Mouse (Mus musculus) thymus, adult 2 months (tissue): Measurements from ENCODE around the gene Slc41a2. TPM values are rescaled to one million over a fixed set of nuclear protein-coding genes. Genes with fewer than 3 reads are reported as not detected.

Source experiments
- DNase-seq: peaks from one replicate; pipeline ENCODE4 v3.0.0; 2021
- H3K27ac ChIP-seq: fragments of 200-500 bp; 2 replicates; pipeline ENCODE4 v1.5.1; 2012; ENCODE audit warnings: low read length, control low read depth; ENCODE audit not compliant: control insufficient read depth, insufficient read depth
- H3K27me3 ChIP-seq: fragments of 200-500 bp; 2 replicates; pipeline ENCODE4 v1.6.1; 2012; ENCODE audit warnings: mild to moderate bottlenecking, low read length, moderate library complexity, mixed read lengths; ENCODE audit not compliant: control insufficient read depth, insufficient read depth
- H3K36me3 ChIP-seq: fragments of 200-500 bp; 2 replicates; pipeline ENCODE4 v1.6.1; 2012; ENCODE audit warnings: mild to moderate bottlenecking, low read length, moderate library complexity; ENCODE audit not compliant: control insufficient read depth, insufficient read depth
- H3K4me1 ChIP-seq: fragments of 200-500 bp; replicated peaks from 2 replicates; pipeline ENCODE4 v1.6.1; 2012; ENCODE audit warnings: low read length; ENCODE audit not compliant: control insufficient read depth, insufficient read depth
- H3K4me3 ChIP-seq: fragments of 200-500 bp; 2 replicates; pipeline ENCODE4 v1.5.1; 2012; ENCODE audit warnings: mild to moderate bottlenecking, low read length, control low read depth, moderate library complexity; ENCODE audit not compliant: control insufficient read depth, insufficient read depth
- CTCF ChIP-seq: fragments of 200-500 bp; IDR thresholded peaks from 2 replicates; pipeline ENCODE4 v1.5.1; 2012; ENCODE audit warnings: mild to moderate bottlenecking, control low read depth, low read length, moderate library complexity, borderline replicate concordance; ENCODE audit not compliant: control insufficient read depth, poor library complexity, insufficient read depth; ENCODE audit errors: extremely low read depth
- POLR2A ChIP-seq: fragments of 200-500 bp; IDR thresholded peaks from 2 replicates; pipeline ENCODE4 v1.6.1; 2012; ENCODE audit warnings: mild to moderate bottlenecking, low read length, control low read depth, moderate library complexity; ENCODE audit not compliant: control insufficient read depth, poor library complexity, insufficient read depth; ENCODE audit errors: extremely low read depth
- WGBS: fragments of 180-500 bp; shearing (Covaris S2); methylation state at CpG from one replicate; pipeline ENCODE4 v1.1.7; 2018; 5-methylcytosine and 5-hydroxymethylcytosine counted together
- polyA plus RNA-seq: library from polyadenylated mRNA; depleted of rRNA; stranded (reverse); fragments of >200 nt; gene quantifications from 2 replicates; pipeline ENCODE4 v1.2.3, GENCODE M21; 2012

The Slc41a2 gene
- polyA plus RNA-seq, 1 experiment = 0.97 TPM

DNA sequence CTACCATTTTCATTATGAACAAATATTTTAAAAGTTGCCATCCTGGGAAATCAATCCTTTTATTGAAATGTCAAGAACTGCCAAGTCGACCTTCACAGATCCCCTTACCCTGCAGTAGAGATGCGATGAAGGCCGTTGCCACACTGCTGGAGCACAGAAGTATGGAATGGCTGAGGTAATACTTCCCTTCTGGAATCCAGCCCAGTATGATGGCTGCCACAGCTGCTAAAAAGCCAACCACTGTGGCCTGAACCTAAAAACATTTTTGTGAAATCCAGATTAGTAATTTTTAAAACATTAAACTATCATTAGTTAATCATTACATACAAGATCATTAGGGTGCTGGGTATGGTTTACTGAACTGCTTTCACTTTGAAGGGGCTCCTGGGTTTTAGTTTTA, 36.6 kb downstream of the Slc41a2 start:
- no peak for DNase-seq
- no peak for TF ChIP-seq POLR2A
- TF ChIP-seq CTCF = no peak
- no peaks in the 10 kb centered on the region for H3K36me3 ChIP-seq
- 70% methylated on average over 3 of the region's 3 CpGs for WGBS
- no peak overlapping the region for H3K27ac ChIP-seq
- H3K27me3 ChIP-seq = no peaks in the 10 kb centered on the region
- no peak overlapping the region for H3K4me3 ChIP-seq
- peaks cover 6% of the 10 kb centered on the region for H3K4me1 ChIP-seq

- Histone ChIP-seq H3K36me3 (no peaks in the 10 kb centered on the region), H3K4me3 (no peak overlapping the region), H3K4me1 (peaks cover 6% of the 10 kb centered on the region), H3K27me3 (no peaks in the 10 kb centered on the region), H3K27ac (no peak overlapping the region)
- no peak for DNase-seq
- 88% methylated on average over 4 of the region's 4 CpGs for WGBS
- TF ChIP-seq CTCF = no peak
- TF ChIP-seq POLR2A = no peak
Measured at GRCm38 (mm10) chr10:83297017-83297416, 40.7 kb downstream of the Slc41a2 start.

- Histone ChIP-seq H3K36me3 (no peaks in the 10 kb centered on the region), H3K27me3 (no peaks in the 10 kb centered on the region), H3K27ac (no peak overlapping the region), H3K4me1 (no peaks in the 10 kb centered on the region), H3K4me3 (no peak overlapping the region)
- DNase-seq = peak; percentile 9
- TF ChIP-seq POLR2A (no peak), CTCF (no peak)
- 22% methylated on average over 9 of the region's 9 CpGs for WGBS
Measured at GRCm38 (mm10) chr10:83294746-83295145, 42.9 kb downstream of the Slc41a2 start.

GRCm38 (mm10) chr10:83293352-83293751, 44.3 kb downstream of the Slc41a2 start:
- TF ChIP-seq POLR2A (no peak), CTCF (no peak)
- Histone ChIP-seq H3K4me1 (no peaks in the 10 kb centered on the region), H3K27me3 (no peaks in the 10 kb centered on the region), H3K36me3 (no peaks in the 10 kb centered on the region), H3K4me3 (no peak overlapping the region), H3K27ac (no peak overlapping the region)
- 97% methylated on average over 9 of the region's 9 CpGs for WGBS
- DNase-seq = no peak

- no peaks in the 10 kb centered on the region for H3K27me3 ChIP-seq
- no peak for DNase-seq
- no peak overlapping the region for H3K27ac ChIP-seq
- H3K4me3 ChIP-seq = no peak overlapping the region
- H3K4me1 ChIP-seq = no peaks in the 10 kb centered on the region
- WGBS = 94% methylated on average over 11 of the region's 11 CpGs
- H3K36me3 ChIP-seq = no peaks in the 10 kb centered on the region
- TF ChIP-seq CTCF (no peak), POLR2A (no peak)
Measured at GRCm38 (mm10) chr10:83291731-83292130, 46.0 kb downstream of the Slc41a2 start.

DNA sequence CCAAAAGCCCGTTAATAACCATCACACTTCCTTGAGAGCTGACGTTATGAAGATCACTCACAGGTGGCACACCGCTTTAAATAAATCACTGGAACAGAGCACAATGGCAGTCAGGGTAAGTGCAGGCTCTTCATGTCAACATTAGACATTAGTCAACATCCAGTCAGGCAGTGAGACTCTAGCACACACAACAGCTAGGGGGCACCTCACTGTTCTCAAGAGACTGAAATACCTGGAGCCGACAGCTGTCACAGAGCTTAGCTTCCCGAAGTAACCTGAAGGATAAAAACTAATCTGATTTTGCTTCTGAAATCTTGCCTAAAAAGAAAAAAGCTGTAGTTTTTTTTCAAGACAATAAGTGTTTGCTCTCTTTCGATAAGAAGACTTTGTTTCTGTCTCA, 49.9 kb downstream of the Slc41a2 start:
- no peak for DNase-seq
- Histone ChIP-seq H3K4me1 (no peaks in the 10 kb centered on the region), H3K27me3 (no peaks in the 10 kb centered on the region), H3K4me3 (no peak overlapping the region), H3K36me3 (no peaks in the 10 kb centered on the region), H3K27ac (no peak overlapping the region)
- 80% methylated on average over 6 of the region's 6 CpGs for WGBS
- TF ChIP-seq POLR2A (no peak), CTCF (no peak)

DNA sequence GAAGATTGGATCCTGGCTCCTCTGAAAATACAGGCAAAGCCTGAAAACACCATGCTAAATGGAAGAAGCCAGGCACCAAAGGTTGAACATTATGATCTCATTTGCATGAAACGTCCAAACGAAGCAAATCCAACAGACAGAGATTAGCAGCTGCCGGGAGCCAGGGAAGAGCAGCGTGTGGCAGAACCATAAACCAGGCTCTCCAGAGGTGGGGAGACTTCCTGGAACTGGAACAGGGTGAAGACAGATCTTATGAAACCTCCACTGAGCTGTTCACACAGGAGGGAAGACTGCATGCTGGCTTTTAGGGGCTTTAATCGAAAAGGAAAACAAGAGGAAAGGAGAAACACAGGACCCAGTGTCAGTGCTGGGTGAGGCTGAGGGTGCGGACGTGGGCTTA, 51.3 kb downstream of the Slc41a2 start:
- H3K4me1 ChIP-seq = no peaks in the 10 kb centered on the region
- no peaks in the 10 kb centered on the region for H3K36me3 ChIP-seq
- no peaks in the 10 kb centered on the region for H3K27me3 ChIP-seq
- DNase-seq = no peak
- TF ChIP-seq POLR2A (no peak), CTCF (no peak)
- 75% methylated on average over 7 of the region's 7 CpGs for WGBS
- no peak overlapping the region for H3K27ac ChIP-seq
- H3K4me3 ChIP-seq = no peak overlapping the region
